Mouse (Mus musculus): ENCODE data around the gene Tgfbr3l. TPM values are rescaled to one million over a fixed set of nuclear protein-coding genes. Genes with fewer than 3 reads are reported as not detected.

Gene Tgfbr3l
- 3.2 and 4.2 TPM in 2 replicates for total RNA-seq (2014; rRNA removed)
- polyA plus RNA-seq (2012; rRNA removed) = 18.2 and 35.1 TPM in 2 replicates

- Histone ChIP-seq H3K27ac (replicated peaks; ENCODE audit: insufficient read depth, low read depth, low read length) (no peak within 1 kb of the TSS), H3K9ac (ENCODE audit: low read depth, low read length) (no peak within 1 kb of the TSS), H3K4me3 (ENCODE audit: insufficient read depth, low read depth, low read length) (no peak within 1 kb of the TSS), H3K79me2 (ENCODE audit: control insufficient read depth, insufficient read depth, low read length) (no peaks in the 10 kb centered on the region), H3K27me3 (ENCODE audit: control insufficient read depth, insufficient read depth, low read length) (no peaks in the 10 kb centered on the region), H3K36me3 (ENCODE audit: control insufficient read depth, insufficient read depth, low read length) (peaks cover 13% of the 10 kb centered on the region), H3K4me1 (ENCODE audit: control insufficient read depth, insufficient read depth, low read length) (peaks cover 4% of the 10 kb centered on the region)
- TF ChIP-seq CTCF (IDR thresholded peaks at IDR 0.05; ENCODE audit: low read depth, low read length) = no peak
- TF ChIP-seq POLR2A (IDR thresholded peaks at IDR 0.05; ENCODE audit: extremely low read depth, insufficient read depth, low read length) = no peak
- WGBS = 84% methylated on average over 15 of the region's 15 CpGs
- DNase-seq (ENCODE audit: extremely low read depth, low read depth, low spot score) = no peak
These were observed at the start of gene Tgfbr3l for GRCm38 (mm10) chr8:4247951-4248540. Gene Tgfbr3l, plus strand, starts transcription at chr8:4248214.

- H3K27me3 ChIP-seq (ENCODE audit: control insufficient read depth, insufficient read depth, low read length) = no peaks in the 10 kb centered on the region
- DNase-seq (ENCODE audit: extremely low read depth, low read depth, low spot score) = no peak
- H3K79me2 ChIP-seq (ENCODE audit: control insufficient read depth, insufficient read depth, low read length) = no peaks in the 10 kb centered on the region
- no peaks in the 10 kb centered on the region for H3K36me3 ChIP-seq (ENCODE audit: control insufficient read depth, insufficient read depth, low read length)
- TF ChIP-seq CTCF (IDR thresholded peaks at IDR 0.05; ENCODE audit: low read depth, low read length) = no peak
- no peak for TF ChIP-seq POLR2A (IDR thresholded peaks at IDR 0.05; ENCODE audit: extremely low read depth, insufficient read depth, low read length)
- H3K4me3 ChIP-seq (ENCODE audit: insufficient read depth, low read depth, low read length) = no peak overlapping the region
- whole genome bisulfite sequencing = 74% methylated on average over 2 of the region's 2 CpGs
- no peaks in the 10 kb centered on the region for H3K4me1 ChIP-seq (ENCODE audit: control insufficient read depth, insufficient read depth, low read length)
- no peak overlapping the region for H3K27ac ChIP-seq (replicated peaks; ENCODE audit: insufficient read depth, low read depth, low read length)
- no peak overlapping the region for H3K9ac ChIP-seq (ENCODE audit: low read depth, low read length)
These were observed 46.7 kb upstream of the Tgfbr3l start for GRCm38 (mm10) chr8:4201321-4201720.

GRCm38 (mm10) chr8:4205246-4206123, 42.5 kb upstream of the Tgfbr3l start:
- H3K27ac ChIP-seq (replicated peaks; ENCODE audit: insufficient read depth, low read depth, low read length) = no peak overlapping the region
- no peaks in the 10 kb centered on the region for H3K79me2 ChIP-seq (ENCODE audit: control insufficient read depth, insufficient read depth, low read length)
- WGBS = 81% methylated on average over 38 of the region's 38 CpGs
- no peak for DNase-seq (ENCODE audit: extremely low read depth, low read depth, low spot score)
- no peak overlapping the region for H3K4me3 ChIP-seq (ENCODE audit: insufficient read depth, low read depth, low read length)
- no peak overlapping the region for H3K9ac ChIP-seq (ENCODE audit: low read depth, low read length)
- H3K4me1 ChIP-seq (ENCODE audit: control insufficient read depth, insufficient read depth, low read length) = no peaks in the 10 kb centered on the region
- no peaks in the 10 kb centered on the region for H3K36me3 ChIP-seq (ENCODE audit: control insufficient read depth, insufficient read depth, low read length)
- TF ChIP-seq POLR2A (IDR thresholded peaks at IDR 0.05; ENCODE audit: extremely low read depth, insufficient read depth, low read length) = no peak
- no peaks in the 10 kb centered on the region for H3K27me3 ChIP-seq (ENCODE audit: control insufficient read depth, insufficient read depth, low read length)

GRCm38 (mm10) chr8:4206182-4207015, 41.6 kb upstream of the Tgfbr3l start:
- Histone ChIP-seq H3K4me1 (ENCODE audit: control insufficient read depth, insufficient read depth, low read length) (no peaks in the 10 kb centered on the region), H3K36me3 (ENCODE audit: control insufficient read depth, insufficient read depth, low read length) (no peaks in the 10 kb centered on the region), H3K27ac (replicated peaks; ENCODE audit: insufficient read depth, low read depth, low read length) (no peak overlapping the region), H3K9ac (ENCODE audit: low read depth, low read length) (no peak overlapping the region), H3K27me3 (ENCODE audit: control insufficient read depth, insufficient read depth, low read length) (no peaks in the 10 kb centered on the region), H3K79me2 (ENCODE audit: control insufficient read depth, insufficient read depth, low read length) (no peaks in the 10 kb centered on the region), H3K4me3 (ENCODE audit: insufficient read depth, low read depth, low read length) (no peak overlapping the region)
- DNase-seq (ENCODE audit: extremely low read depth, low read depth, low spot score) = no peak
- no peak for TF ChIP-seq CTCF (IDR thresholded peaks at IDR 0.05; ENCODE audit: low read depth, low read length)
- no peak for TF ChIP-seq POLR2A (IDR thresholded peaks at IDR 0.05; ENCODE audit: extremely low read depth, insufficient read depth, low read length)
- 76% methylated on average over 44 of the region's 44 CpGs for WGBS

- DNase-seq (ENCODE audit: extremely low read depth, low read depth, low spot score) = no peak
- Histone ChIP-seq H3K4me1 (ENCODE audit: control insufficient read depth, insufficient read depth, low read length) (no peaks in the 10 kb centered on the region), H3K27ac (replicated peaks; ENCODE audit: insufficient read depth, low read depth, low read length) (no peak overlapping the region), H3K9ac (ENCODE audit: low read depth, low read length) (no peak overlapping the region), H3K79me2 (ENCODE audit: control insufficient read depth, insufficient read depth, low read length) (no peaks in the 10 kb centered on the region), H3K36me3 (ENCODE audit: control insufficient read depth, insufficient read depth, low read length) (no peaks in the 10 kb centered on the region), H3K27me3 (ENCODE audit: control insufficient read depth, insufficient read depth, low read length) (no peaks in the 10 kb centered on the region), H3K4me3 (ENCODE audit: insufficient read depth, low read depth, low read length) (no peak overlapping the region)
- WGBS = 81% methylated on average over 2 of the region's 2 CpGs
- TF ChIP-seq POLR2A (IDR thresholded peaks at IDR 0.05; ENCODE audit: extremely low read depth, insufficient read depth, low read length) (no peak), CTCF (IDR thresholded peaks at IDR 0.05; ENCODE audit: low read depth, low read length) (no peak)
These were observed 41.0 kb upstream of the Tgfbr3l start for GRCm38 (mm10) chr8:4207016-4207350.

Measured in liver, adult 2 months (tissue).